Mouse (Mus musculus) activated CD4-positive, CD25-positive, alpha-beta regulatory T cell, adult 4 months (primary cell): Measurements from ENCODE around the gene Cinp. TPM values are rescaled to one million over a fixed set of nuclear protein-coding genes. Genes with fewer than 3 reads are reported as not detected.

Experiments used
- ATAC-seq: one replicate; pipeline ENCODE4 v1.8.0; 2017
- polyA plus RNA-seq, 2 experiments: library from polyadenylated mRNA; unstranded; fragments of 100-300 nt; shearing (Covaris generic); gene quantifications; one replicate each; pipeline ENCODE4 v1.2.1; 2017

Gene Cinp
- polyA plus RNA-seq, 2 experiments from 2014 or later, result 34.1 to 38.1 TPM

DNA sequence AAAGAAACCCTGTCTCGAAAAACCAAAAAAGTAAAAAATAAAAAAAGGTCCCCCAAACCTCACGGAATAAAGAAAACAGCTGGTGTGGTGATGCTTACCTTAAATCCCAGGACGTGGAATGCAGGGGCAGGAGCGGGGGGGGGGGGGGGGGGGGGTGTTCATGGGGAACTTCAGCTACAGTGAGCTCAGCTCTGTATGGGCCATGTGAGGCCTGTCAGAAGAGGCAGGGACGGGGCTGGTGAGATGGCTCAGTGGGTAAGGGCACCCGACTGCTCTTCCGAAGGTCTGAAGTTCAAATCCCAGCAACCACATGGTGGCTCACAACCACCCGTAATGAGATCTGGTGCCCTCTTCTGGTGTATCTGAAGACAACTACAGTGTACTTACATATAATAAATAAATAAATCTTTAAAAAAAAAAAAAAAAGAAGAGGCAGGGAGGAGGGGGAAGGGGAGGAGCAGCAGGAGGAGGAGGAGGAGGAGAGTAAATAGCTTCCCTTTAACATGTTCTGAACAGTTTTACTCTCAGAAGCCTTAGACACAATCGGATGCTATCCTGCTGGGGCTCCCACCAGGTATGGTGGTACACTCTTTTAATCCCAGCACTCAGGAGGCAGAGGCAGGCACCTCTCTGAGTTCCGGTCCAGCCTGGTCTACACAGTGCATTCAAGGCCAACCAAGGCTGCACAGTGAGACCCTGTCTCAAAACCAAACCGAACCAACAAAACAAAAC is 58.5 kb downstream of the Cinp start:
- ATAC-seq, result no peak

DNA sequence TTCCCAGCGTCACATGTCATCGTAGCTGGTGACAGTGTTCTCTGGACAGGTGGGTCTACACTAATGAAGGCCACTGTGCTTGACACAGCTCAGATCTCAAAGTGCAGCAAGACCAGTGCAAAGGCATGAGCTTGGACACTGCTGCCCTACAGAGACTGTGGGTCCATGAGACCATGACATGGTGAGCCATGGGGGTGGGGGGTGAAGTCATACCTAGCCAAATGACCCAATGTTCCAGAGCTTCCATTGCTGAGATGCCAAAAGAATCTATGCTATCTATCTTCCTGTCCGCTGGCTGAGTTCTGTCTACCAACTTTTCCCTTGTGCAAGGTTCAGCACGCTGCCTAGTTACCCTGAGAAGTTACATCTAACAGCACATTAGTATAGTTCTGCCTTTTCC is 60.0 kb downstream of the Cinp start:
- no peak for ATAC-seq

Other genes starting within 250 kb of the Cinp start
- under 1 TPM in 1 of 2 experiments, not detected in 1; 0.58 TPM for gene 1700001K19Rik, start 206.5 kb downstream of the Cinp start, polyA plus RNA-seq
- 100 to 1,000 TPM; 163 to 197 TPM for gene Hsp90aa1, start 186.4 kb downstream of the Cinp start, polyA plus RNA-seq
- gene Wdr20, start 151.2 kb downstream of the Cinp start, polyA plus RNA-seq, result 10 to 100 TPM; 24.7 to 31.4 TPM
- under 1 TPM; 0.22 to 0.29 TPM for gene Mok, start 48.2 kb downstream of the Cinp start, polyA plus RNA-seq
- gene Zfp839, start 38.9 kb downstream of the Cinp start, polyA plus RNA-seq, result 1 to 10 TPM; 1.2 to 2.2 TPM
- 1 to 10 TPM in 1 of 2 experiments, under 1 TPM in 1; 0.61 to 1.2 TPM for gene Tecpr2, start 119 bp upstream of the Cinp start, polyA plus RNA-seq
- gene Ankrd9, start 89.9 kb upstream of the Cinp start, polyA plus RNA-seq, result 1 to 10 TPM in 1 of 2 experiments, under 1 TPM in 1; 0.74 to 1.2 TPM
- 10 to 100 TPM; 14.7 to 15.9 TPM for gene Rcor1, start 150.2 kb upstream of the Cinp start, polyA plus RNA-seq